Mouse (Mus musculus): ENCODE data around the gene Grid1. TPM values are rescaled to one million over a fixed set of nuclear protein-coding genes. Genes with fewer than 3 reads are reported as not detected.

Grid1 gene
- polyA plus RNA-seq, 1 experiment from 2014 or later, result 1.1 TPM

MicroRNAs encoded within 50 kb of the gene (microRNA counts, 519-probe panel; counts per million panel counts)
- 967 counts per million, percentile 1 among the panel's probes with 10 or more counts for microRNA mmu-miR-346

Small RNAs within 50 kb of the gene (microRNA-seq; reads per million reads assigned to microRNA genes)
- 71.4 reads per million, percentile 53 among the genes with 10 or more reads in this experiment for gene Mir346

Other genes with a start within 250 kb of the Grid1 start
- gene Ldb3, start 231.4 kb upstream of the Grid1 start, polyA plus RNA-seq (2014; fragmentation: Nextera tagmentation; extraction: Ambion mirVana), result 0.49 and 0.63 TPM in 2 replicates
- gene Opn4, start 220.0 kb upstream of the Grid1 start, polyA plus RNA-seq (2014; fragmentation: Nextera tagmentation; extraction: Ambion mirVana), result not detected in 2 replicates
- gene Wapl, start 146.2 kb upstream of the Grid1 start, polyA plus RNA-seq (2014; fragmentation: Nextera tagmentation; extraction: Ambion mirVana), result 20.7 and 21.2 TPM in 2 replicates

Data from forebrain, embryonic 14.5 days (tissue).